Mouse (Mus musculus): ENCODE measurements at regions not wholly inside any gene's neighbourhood (a gene's known extent, or its start where the extent isn't known, plus 50 kb on each side); places are given as distances from the start of the nearest gene placed in this dataset.

DNA sequence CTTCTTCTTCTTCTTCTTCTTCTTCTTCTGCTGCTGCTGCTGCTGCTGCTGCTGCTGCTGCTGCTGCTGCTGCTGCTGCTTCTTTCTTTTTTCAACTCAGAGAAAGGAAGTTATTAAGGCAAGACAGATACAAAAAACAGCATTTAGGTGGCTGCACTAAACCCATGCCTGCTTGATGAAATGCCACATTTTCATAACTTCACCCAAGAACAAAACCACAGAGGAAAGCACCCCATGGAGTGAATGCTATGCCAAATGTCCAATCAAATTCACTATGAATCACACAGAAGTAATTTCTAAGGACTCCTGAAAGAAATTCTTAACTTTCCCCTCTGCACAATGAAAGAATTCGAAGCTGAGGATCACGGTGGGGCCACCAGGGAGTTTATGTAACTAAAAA is 611.9 kb upstream of the Cited2 start:
- H3K27me3 ChIP-seq, result no peaks in the 10 kb centered on the region
- no peak overlapping the region for H3K27ac ChIP-seq
- H3K4me3 ChIP-seq, result no peak overlapping the region
- H3K4me2 ChIP-seq, result no peak overlapping the region
- H3K4me1 ChIP-seq, result no peaks in the 10 kb centered on the region
- H3K36me3 ChIP-seq (ENCODE audit: poor library complexity, severe bottlenecking), result no peaks in the 10 kb centered on the region
- no peak for ATAC-seq
- 81% methylated on average over 2 of the region's 2 CpGs for WGBS
- H3K9ac ChIP-seq, result no peak overlapping the region
- H3K9me3 ChIP-seq (replicated peaks), result no peaks in the 10 kb centered on the region

DNA sequence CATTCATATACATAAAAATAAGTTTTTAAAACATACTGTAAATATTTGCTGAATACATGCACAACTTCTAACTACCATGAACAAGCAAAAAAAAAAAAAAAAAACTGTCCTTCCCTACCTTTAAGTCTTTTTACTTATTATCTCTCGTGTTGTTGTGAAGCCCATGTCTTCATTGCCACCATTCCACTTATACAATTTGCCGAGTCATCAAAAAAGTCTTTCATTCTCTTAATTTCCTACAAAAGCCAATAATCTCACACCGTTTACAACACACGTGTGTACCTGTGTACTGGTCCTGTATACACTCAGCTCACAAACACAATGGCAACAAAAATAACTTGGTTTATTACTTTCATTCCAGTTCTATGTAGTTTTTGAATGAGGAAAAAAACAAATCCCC is 608.2 kb upstream of the Cited2 start:
- 95% methylated on average over 4 of the region's 4 CpGs for WGBS
- Histone ChIP-seq H3K27me3 (no peaks in the 10 kb centered on the region), H3K4me3 (no peak overlapping the region), H3K27ac (no peak overlapping the region), H3K4me2 (no peak overlapping the region), H3K9me3 (replicated peaks) (no peaks in the 10 kb centered on the region), H3K36me3 (ENCODE audit: poor library complexity, severe bottlenecking) (no peaks in the 10 kb centered on the region), H3K4me1 (no peaks in the 10 kb centered on the region), H3K9ac (no peak overlapping the region)
- ATAC-seq, result no peak

DNA sequence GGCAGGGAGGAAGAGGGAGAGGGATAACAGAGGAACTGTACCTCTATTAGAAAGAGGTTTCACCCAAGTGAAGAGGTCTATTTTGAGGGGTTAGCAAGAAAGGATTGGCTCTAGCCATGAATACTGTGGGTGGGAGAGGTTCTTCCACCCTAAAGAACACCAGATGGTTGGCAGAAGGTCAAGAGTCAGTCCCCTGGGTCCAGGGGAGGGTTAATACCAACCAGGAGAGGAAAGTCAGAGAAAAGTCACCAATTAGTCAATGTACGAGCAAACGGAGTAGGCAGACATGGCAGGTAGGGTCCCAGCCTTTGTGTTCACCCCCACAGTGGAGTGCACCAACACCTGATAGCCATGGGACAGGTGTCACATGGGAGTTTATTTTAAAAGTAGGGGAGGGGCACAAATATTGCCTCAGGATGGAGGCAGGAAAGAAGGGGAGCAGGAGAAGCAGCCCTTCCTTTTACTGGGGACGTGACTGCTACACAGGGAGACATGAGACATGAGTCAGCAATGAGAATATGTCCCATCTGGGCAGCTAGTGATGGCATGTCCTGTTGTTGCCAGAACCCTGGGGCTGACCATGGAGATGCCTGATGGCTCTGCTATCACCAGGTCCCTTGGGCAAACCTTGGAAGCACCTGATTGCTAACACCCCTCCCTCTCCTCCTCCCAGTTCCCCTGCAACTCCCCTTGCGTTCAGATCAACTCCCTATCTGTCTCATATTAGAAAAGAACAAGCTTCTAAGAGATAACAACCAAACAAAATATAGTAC is 593.4 kb upstream of the Cited2 start:
- no peak for ATAC-seq

DNA sequence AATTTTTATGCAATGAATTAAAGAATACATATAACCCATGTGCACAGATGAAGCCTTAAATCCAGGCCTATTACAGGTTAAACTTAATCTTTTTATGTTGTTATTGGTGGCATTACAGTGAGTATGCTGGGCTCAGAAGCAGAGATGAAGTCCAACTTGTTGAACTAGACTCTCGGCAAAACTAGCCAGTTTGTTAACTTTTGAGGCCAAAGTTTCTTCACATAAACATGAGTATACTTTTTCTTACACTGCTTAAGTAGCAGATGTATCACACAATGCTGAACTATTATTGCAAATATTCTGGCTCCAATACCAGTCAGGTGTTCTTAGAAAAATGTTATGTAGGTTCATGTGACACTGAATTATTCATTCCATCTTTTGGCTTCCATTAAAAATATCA is 592.4 kb upstream of the Cited2 start:
- WGBS, result 93% methylated on average over 1 of the region's 1 CpGs
- Histone ChIP-seq H3K36me3 (ENCODE audit: poor library complexity, severe bottlenecking) (no peaks in the 10 kb centered on the region), H3K27ac (no peak overlapping the region), H3K9me3 (replicated peaks) (no peaks in the 10 kb centered on the region), H3K9ac (no peak overlapping the region), H3K4me3 (no peak overlapping the region), H3K4me1 (no peaks in the 10 kb centered on the region), H3K27me3 (no peaks in the 10 kb centered on the region), H3K4me2 (no peak overlapping the region)
- ATAC-seq, result no peak

More for the DNA sequence above, 593.4 kb upstream of the Cited2 start:
- no peak overlapping the region for H3K9ac ChIP-seq
- WGBS, result 92% methylated on average over 4 of the region's 4 CpGs
- no peaks in the 10 kb centered on the region for H3K36me3 ChIP-seq (ENCODE audit: poor library complexity, severe bottlenecking)
- H3K27ac ChIP-seq, result no peak overlapping the region
- no peaks in the 10 kb centered on the region for H3K4me1 ChIP-seq
- no peak overlapping the region for H3K4me3 ChIP-seq
- H3K27me3 ChIP-seq, result no peaks in the 10 kb centered on the region
- no peak overlapping the region for H3K4me2 ChIP-seq
- peaks cover 2% of the 10 kb centered on the region; the same call in 1 of the 2 replicates for H3K9me3 ChIP-seq (replicated peaks)

DNA sequence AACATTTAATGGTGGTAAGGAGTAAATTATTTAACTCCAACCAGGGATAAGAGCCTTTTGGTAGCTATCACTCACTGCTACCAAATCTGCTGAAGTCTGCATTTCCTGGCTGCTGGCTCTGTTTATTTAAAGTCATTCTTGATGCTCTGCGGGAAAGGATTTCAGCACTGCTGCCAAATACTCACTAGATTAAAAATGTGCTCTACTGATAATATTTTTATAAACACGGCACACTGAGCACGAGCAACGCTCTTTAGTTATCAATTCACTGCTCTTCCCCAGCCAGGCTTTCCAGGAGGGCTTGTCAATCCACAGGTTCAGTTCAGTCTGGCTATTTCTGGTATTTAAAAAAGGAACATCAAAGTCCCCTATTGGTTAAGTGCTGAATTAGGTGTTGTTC is 591.3 kb upstream of the Cited2 start:
- no peak for ATAC-seq
- H3K4me3 ChIP-seq, result no peak overlapping the region
- H3K27ac ChIP-seq, result no peak overlapping the region
- H3K9ac ChIP-seq, result no peak overlapping the region
- no peak overlapping the region for H3K4me2 ChIP-seq
- WGBS, result 69% methylated on average over 4 of the region's 4 CpGs
- H3K27me3 ChIP-seq, result no peaks in the 10 kb centered on the region
- H3K9me3 ChIP-seq (replicated peaks), result no peaks in the 10 kb centered on the region
- no peaks in the 10 kb centered on the region for H3K4me1 ChIP-seq
- H3K36me3 ChIP-seq (ENCODE audit: poor library complexity, severe bottlenecking), result no peaks in the 10 kb centered on the region

DNA sequence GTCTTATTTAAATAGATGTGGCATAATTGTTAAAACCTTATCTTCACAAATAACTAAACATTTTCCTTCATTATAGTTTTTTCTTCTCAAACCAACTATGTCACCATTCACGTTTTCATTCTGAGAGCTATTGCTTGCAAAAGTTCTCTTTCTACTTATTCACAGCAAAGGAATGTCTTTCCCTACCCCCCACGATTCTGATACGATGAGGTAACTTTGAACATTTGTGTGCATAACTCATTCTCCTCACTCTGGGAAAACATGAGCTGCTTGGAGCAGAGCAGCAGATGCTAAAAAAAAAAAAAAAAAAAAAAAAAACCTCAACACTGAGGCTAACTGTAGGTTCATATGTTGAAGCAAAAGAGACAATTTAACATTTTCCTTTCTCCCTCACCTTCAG is 547.6 kb upstream of the Cited2 start:
- whole genome bisulfite sequencing, result 48% methylated on average over 3 of the region's 3 CpGs
- no peak overlapping the region for H3K4me2 ChIP-seq

DNA sequence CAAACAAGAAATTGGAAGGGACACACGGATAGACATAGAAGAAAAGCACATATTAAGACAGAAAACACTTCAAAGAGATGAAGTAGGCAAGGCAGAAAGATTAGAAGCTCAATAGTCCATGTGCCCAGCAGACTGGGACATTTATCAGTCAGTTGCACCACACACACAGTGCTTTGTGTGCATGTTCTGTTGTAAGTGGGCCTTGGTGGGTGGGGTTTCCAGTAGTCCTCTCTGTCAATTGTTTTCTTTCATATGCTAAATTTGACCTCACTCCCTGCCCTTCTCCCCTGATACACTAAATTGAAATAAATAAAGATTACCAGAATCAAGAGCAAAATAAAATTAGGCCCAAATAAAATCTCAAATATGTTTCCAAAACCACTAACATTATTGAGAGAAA is 546.0 kb upstream of the Cited2 start:
- Histone ChIP-seq H3K4me1 (peaks cover 17% of the 10 kb centered on the region), H3K27me3 (no peaks in the 10 kb centered on the region), H3K27ac (no peak overlapping the region), H3K4me3 (no peak overlapping the region), H3K36me3 (ENCODE audit: poor library complexity, severe bottlenecking) (no peaks in the 10 kb centered on the region), H3K4me2 (no peak overlapping the region), H3K9ac (no peak overlapping the region), H3K9me3 (replicated peaks) (no peaks in the 10 kb centered on the region)
- WGBS, result 34% methylated on average over 1 of the region's 1 CpGs
- ATAC-seq, result no peak

More for the DNA sequence above, 547.6 kb upstream of the Cited2 start:
- H3K27ac ChIP-seq, result no peak overlapping the region
- no peak overlapping the region for H3K4me3 ChIP-seq
- no peaks in the 10 kb centered on the region for H3K27me3 ChIP-seq
- no peak for ATAC-seq
- no peak overlapping the region for H3K9ac ChIP-seq
- H3K4me1 ChIP-seq, result peaks cover 17% of the 10 kb centered on the region
- H3K36me3 ChIP-seq (ENCODE audit: poor library complexity, severe bottlenecking), result no peaks in the 10 kb centered on the region
- no peaks in the 10 kb centered on the region for H3K9me3 ChIP-seq (replicated peaks)

DNA sequence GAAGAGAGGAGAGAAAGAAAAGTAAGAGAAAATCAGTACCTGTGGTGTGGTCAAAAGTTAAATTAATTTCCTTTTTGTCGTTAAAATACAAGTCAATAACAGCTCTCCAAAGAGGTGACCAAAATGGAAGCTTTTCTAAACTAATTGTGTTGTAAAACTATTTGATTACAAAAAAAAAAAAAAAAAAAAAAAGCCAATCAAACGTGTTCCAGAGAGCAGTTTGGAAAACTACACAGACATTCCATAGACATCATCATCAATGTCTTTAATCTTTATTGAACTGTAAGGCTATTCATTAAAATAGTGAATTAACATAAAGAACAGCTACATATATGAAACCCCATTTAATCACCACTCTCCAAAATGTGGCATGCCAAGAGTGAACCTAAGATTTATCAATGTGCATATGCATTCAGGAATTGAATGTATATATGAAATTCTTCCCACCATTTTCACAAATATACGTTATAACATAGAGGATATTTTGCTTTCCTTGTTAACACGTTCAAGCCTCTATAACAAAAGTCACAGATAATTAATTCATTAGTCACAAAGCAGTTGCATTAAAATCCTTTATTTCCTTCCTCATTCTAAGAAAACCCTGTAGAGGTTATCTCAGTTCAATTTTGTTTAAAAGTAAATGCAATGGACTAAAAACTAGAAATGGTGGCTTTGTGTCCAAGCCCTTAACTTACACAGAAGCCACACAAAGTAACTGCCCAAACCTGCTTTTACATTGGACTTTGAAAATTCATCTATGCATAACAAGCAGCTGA is 545.3 kb upstream of the Cited2 start:
- no peak for ATAC-seq
- H3K4me1 ChIP-seq, result peaks cover 17% of the 10 kb centered on the region
- H3K9ac ChIP-seq, result no peak overlapping the region
- H3K4me3 ChIP-seq, result no peak overlapping the region
- WGBS, result 44% methylated on average over 4 of the region's 4 CpGs
- no peaks in the 10 kb centered on the region for H3K27me3 ChIP-seq
- no peak overlapping the region for H3K27ac ChIP-seq
- H3K4me2 ChIP-seq, result no peak overlapping the region
- H3K36me3 ChIP-seq (ENCODE audit: poor library complexity, severe bottlenecking), result no peaks in the 10 kb centered on the region
- H3K9me3 ChIP-seq (replicated peaks), result no peaks in the 10 kb centered on the region

DNA sequence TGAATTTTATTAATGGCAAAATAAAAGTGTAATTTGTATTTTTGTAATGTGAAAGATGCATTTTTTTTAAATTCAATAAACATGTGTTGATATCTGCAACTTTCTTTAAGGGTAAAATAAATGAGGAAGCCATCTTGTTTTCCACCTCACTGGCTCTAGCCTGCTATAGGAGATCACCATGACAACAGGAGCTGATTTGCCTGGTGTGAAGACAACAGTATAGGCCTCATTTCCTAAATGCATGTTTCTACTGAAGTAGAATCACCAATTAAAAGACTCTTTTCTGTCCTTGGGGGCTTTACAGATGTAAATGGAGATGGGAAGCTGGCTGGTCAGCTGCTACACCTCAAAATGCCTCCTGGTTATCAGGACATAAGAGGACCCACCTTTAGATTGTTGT is 544.4 kb upstream of the Cited2 start:
- Histone ChIP-seq H3K27ac (no peak overlapping the region), H3K9me3 (replicated peaks) (no peaks in the 10 kb centered on the region), H3K9ac (no peak overlapping the region), H3K4me2 (no peak overlapping the region), H3K4me1 (peaks cover 17% of the 10 kb centered on the region), H3K4me3 (no peak overlapping the region), H3K27me3 (no peaks in the 10 kb centered on the region), H3K36me3 (ENCODE audit: poor library complexity, severe bottlenecking) (no peaks in the 10 kb centered on the region)
- peak; percentile 85; the same call in 1 of the 2 replicates for ATAC-seq

DNA sequence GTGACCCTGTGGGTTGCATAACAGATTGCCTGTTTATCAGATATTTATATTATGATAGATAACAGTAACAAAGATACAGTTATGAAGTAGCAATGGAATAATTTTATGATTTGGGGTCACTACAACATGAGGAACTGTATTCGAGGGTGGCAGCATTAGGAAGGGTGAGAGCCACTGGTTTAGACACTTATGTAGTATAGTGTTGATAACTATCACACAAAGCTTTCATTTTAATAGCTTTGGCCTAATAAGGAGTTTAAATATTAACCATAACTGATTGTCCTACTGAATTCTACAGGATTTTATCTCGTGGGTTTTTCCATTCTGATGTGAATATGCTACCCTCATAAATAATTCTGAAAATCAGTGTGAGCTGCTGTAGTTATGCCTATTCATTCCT is 538.6 kb upstream of the Cited2 start:
- no peak overlapping the region for H3K27ac ChIP-seq
- H3K4me1 ChIP-seq, result 0 out of 2 replicates have a peak, but pooled peaks cover 4% of the 10 kb centered on the region
- no peaks in the 10 kb centered on the region for H3K27me3 ChIP-seq
- no peak overlapping the region for H3K4me2 ChIP-seq
- no peaks in the 10 kb centered on the region for H3K36me3 ChIP-seq (ENCODE audit: poor library complexity, severe bottlenecking)
- no peak overlapping the region for H3K4me3 ChIP-seq
- no peak overlapping the region for H3K9ac ChIP-seq
- 75% methylated on average over 2 of the region's 2 CpGs for WGBS
- ATAC-seq, result no peak
- H3K9me3 ChIP-seq (replicated peaks), result no peaks in the 10 kb centered on the region

DNA sequence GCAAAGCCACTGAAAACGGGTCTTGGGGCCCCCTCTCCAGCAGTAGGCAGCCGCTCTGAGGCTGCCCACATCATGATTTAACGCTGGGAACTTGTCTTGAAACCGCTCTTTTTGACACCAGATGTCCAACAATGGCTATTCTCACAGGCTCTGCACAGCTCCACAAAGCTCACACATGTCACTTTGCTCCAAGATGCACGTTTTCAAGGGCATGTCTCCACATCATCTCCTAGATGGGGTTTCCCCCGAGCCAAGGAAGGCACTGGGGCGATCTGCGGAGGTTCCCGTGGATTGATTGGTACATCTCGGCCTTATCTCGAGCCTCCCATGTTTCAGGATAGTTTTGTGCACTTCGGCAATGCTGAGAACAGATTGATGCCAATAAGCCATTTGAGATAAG is 526.8 kb upstream of the Cited2 start:
- Histone ChIP-seq H3K9me3 (replicated peaks) (no peaks in the 10 kb centered on the region), H3K36me3 (ENCODE audit: poor library complexity, severe bottlenecking) (no peaks in the 10 kb centered on the region), H3K4me3 (no peak overlapping the region), H3K4me1 (peaks cover 15% of the 10 kb centered on the region; the same call in 1 of the 2 replicates), H3K27ac (no peak overlapping the region), H3K4me2 (no peak overlapping the region), H3K27me3 (no peaks in the 10 kb centered on the region), H3K9ac (no peak overlapping the region)
- ATAC-seq, result 0 out of 2 replicates have a peak, but pooled peaks have one; percentile 13
- 72% methylated on average over 12 of the region's 12 CpGs for WGBS

DNA sequence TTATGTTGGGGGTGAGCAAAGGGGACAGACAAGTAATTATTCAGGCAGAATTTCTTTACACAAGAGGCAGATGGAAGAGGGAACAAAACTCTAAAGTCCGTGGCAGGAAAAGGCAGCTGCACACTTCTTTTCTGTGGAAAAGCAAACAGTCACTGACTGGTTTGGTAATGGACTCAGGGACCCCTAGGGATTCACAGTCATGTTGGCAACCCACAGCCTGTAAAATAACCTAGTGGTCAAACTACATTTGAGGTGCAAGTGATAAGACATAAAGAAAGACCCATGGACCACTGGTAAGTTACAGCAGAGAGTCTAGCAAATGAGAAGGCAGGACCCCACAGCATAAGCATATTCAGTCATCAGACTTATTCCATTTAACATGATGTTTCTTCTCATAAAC is 526.4 kb upstream of the Cited2 start:
- Histone ChIP-seq H3K4me1 (peaks cover 19% of the 10 kb centered on the region; the same call in 1 of the 2 replicates), H3K4me3 (no peak overlapping the region), H3K27ac (no peak overlapping the region), H3K4me2 (no peak overlapping the region), H3K9ac (no peak overlapping the region), H3K27me3 (no peaks in the 10 kb centered on the region), H3K36me3 (ENCODE audit: poor library complexity, severe bottlenecking) (no peaks in the 10 kb centered on the region), H3K9me3 (replicated peaks) (no peaks in the 10 kb centered on the region)
- WGBS, result 41% methylated on average over 1 of the region's 1 CpGs
- 0 out of 2 replicates have a peak, but pooled peaks have one; percentile 13 for ATAC-seq
